Mouse (Mus musculus): ENCODE data around the gene Bdkrb2. TPM values are rescaled to one million over a fixed set of nuclear protein-coding genes. Genes with fewer than 3 reads are reported as not detected.

The Bdkrb2 gene
- total RNA-seq, 2 experiments from 2014 or later, result 0.21 to 0.41 TPM

- intact Hi-C loops (cut with DNase I), result no loop called here
- no peak for DNase-seq (ENCODE audit: low spot score in 2 of 2)
Measured at GRCm38 (mm10) chr12:105582486-105582885, 19.5 kb downstream of the Bdkrb2 start.

GRCm38 (mm10) chr12:105583484-105583883 lies 20.5 kb downstream of the Bdkrb2 start:
- intact Hi-C loops (cut with DNase I), result no loop called here
- no peak for DNase-seq (ENCODE audit: low spot score in 2 of 2)

GRCm38 (mm10) chr12:105584851-105585250 lies 21.8 kb downstream of the Bdkrb2 start:
- DNase-seq (ENCODE audit: low spot score in 2 of 2), result peak; percentile 66 to 71
- intact Hi-C loops (cut with DNase I), result loop anchor here (1.0 to 5.0 kb wide), 2 partner anchors 87 to 153 kb away; no protein-coding TSS in a partner anchor

- intact Hi-C loops (cut with DNase I), result loop anchor here (5.0 kb wide), 1 partner anchor 155 kb away; no protein-coding TSS in a partner anchor
- no peak for DNase-seq (ENCODE audit: low spot score in 2 of 2)
Measured at GRCm38 (mm10) chr12:105587526-105587925, 24.5 kb downstream of the Bdkrb2 start.

- DNase-seq (ENCODE audit: low spot score in 2 of 2), result no peak
- intact Hi-C loops (cut with DNase I), result no loop called here
Measured at GRCm38 (mm10) chr12:105590786-105591185, 27.8 kb downstream of the Bdkrb2 start.

- intact Hi-C loops (cut with DNase I), result no loop called here
- no peak for DNase-seq (ENCODE audit: low spot score in 2 of 2)
Measured at GRCm38 (mm10) chr12:105592361-105592761, 29.3 kb downstream of the Bdkrb2 start.

- intact Hi-C loops (cut with DNase I), result no loop called here
- DNase-seq (ENCODE audit: low spot score in 2 of 2), result no peak
Measured at GRCm38 (mm10) chr12:105593471-105593870, 30.4 kb downstream of the Bdkrb2 start.

- no peak for DNase-seq (ENCODE audit: low spot score in 2 of 2)
- intact Hi-C loops (cut with DNase I), result no loop called here
Measured at GRCm38 (mm10) chr12:105597135-105597534, 34.1 kb downstream of the Bdkrb2 start.

GRCm38 (mm10) chr12:105598503-105598902 lies 35.5 kb downstream of the Bdkrb2 start:
- intact Hi-C loops (cut with DNase I), result no loop called here
- DNase-seq (ENCODE audit: low spot score in 2 of 2), result no peak

GRCm38 (mm10) chr12:105599098-105599497 lies 36.1 kb downstream of the Bdkrb2 start:
- intact Hi-C loops (cut with DNase I), result no loop called here
- no peak for DNase-seq (ENCODE audit: low spot score in 2 of 2)

GRCm38 (mm10) chr12:105601586-105601985 lies 38.6 kb downstream of the Bdkrb2 start:
- intact Hi-C loops (cut with DNase I), result no loop called here
- DNase-seq (ENCODE audit: low spot score in 2 of 2), result no peak

- DNase-seq (ENCODE audit: low spot score in 2 of 2), result no peak
- intact Hi-C loops (cut with DNase I), result no loop called here
Measured at GRCm38 (mm10) chr12:105602581-105603210, 39.7 kb downstream of the Bdkrb2 start, which contains the start of gene Bdkrb1. TSS of gene Bdkrb1 (plus strand) at chr12:105603085.

- DNase-seq (ENCODE audit: low spot score in 2 of 2), result no peak
- intact Hi-C loops (cut with DNase I), result no loop called here
Measured at GRCm38 (mm10) chr12:105603904-105604303, 40.9 kb downstream of the Bdkrb2 start.

- intact Hi-C loops (cut with DNase I), result no loop called here
- no peak for DNase-seq (ENCODE audit: low spot score in 2 of 2)
Measured at GRCm38 (mm10) chr12:105605212-105605611, 42.2 kb downstream of the Bdkrb2 start.

- intact Hi-C loops (cut with DNase I), result no loop called here
- DNase-seq (ENCODE audit: low spot score in 2 of 2), result no peak
Measured at GRCm38 (mm10) chr12:105606881-105607280, 43.9 kb downstream of the Bdkrb2 start.

GRCm38 (mm10) chr12:105611045-105611444 lies 48.0 kb downstream of the Bdkrb2 start:
- DNase-seq (ENCODE audit: low spot score in 2 of 2), result no peak
- intact Hi-C loops (cut with DNase I), result loop anchor here (1.0 to 5.0 kb wide), 2 partner anchors 113 to 179 kb away; no protein-coding TSS in a partner anchor

GRCm38 (mm10) chr12:105611748-105612147 lies 48.7 kb downstream of the Bdkrb2 start:
- intact Hi-C loops (cut with DNase I), result loop anchor here (1.0 to 5.0 kb wide), 2 partner anchors 113 to 179 kb away; no protein-coding TSS in a partner anchor
- peak; percentile 59 to 67 for DNase-seq (ENCODE audit: low spot score in 2 of 2)

GRCm38 (mm10) chr12:105613559-105613958 lies 50.5 kb downstream of the Bdkrb2 start:
- intact Hi-C loops (cut with DNase I), result loop anchor here (5.0 kb wide), 1 partner anchor 181 kb away; no protein-coding TSS in a partner anchor
- DNase-seq (ENCODE audit: low spot score in 2 of 2), result peak in 1 of 2 experiments; percentile 57

- intact Hi-C loops (cut with DNase I), result no loop called here
- no peak for DNase-seq (ENCODE audit: low spot score in 2 of 2)
Measured at GRCm38 (mm10) chr12:105622048-105622447, 59.0 kb downstream of the Bdkrb2 start.

- intact Hi-C loops (cut with DNase I), result no loop called here
- DNase-seq (ENCODE audit: low spot score in 2 of 2), result no peak
Measured at GRCm38 (mm10) chr12:105622981-105623539, 60.0 kb downstream of the Bdkrb2 start.

- DNase-seq (ENCODE audit: low spot score in 2 of 2), result peak in 1 of 2 experiments; percentile 49
- intact Hi-C loops (cut with DNase I), result no loop called here
Measured at GRCm38 (mm10) chr12:105625798-105626197, 62.8 kb downstream of the Bdkrb2 start.

Data from left cerebral cortex, postnatal 25 days (tissue).